Mouse (Mus musculus): ENCODE data around the gene Pqlc3.
"Not testable (repeated sequence)": the region's sequence is repeated elsewhere in the genome, so short reads cannot be mapped to it uniquely, and the experiment has no call there.

The Pqlc3 gene

DNA sequence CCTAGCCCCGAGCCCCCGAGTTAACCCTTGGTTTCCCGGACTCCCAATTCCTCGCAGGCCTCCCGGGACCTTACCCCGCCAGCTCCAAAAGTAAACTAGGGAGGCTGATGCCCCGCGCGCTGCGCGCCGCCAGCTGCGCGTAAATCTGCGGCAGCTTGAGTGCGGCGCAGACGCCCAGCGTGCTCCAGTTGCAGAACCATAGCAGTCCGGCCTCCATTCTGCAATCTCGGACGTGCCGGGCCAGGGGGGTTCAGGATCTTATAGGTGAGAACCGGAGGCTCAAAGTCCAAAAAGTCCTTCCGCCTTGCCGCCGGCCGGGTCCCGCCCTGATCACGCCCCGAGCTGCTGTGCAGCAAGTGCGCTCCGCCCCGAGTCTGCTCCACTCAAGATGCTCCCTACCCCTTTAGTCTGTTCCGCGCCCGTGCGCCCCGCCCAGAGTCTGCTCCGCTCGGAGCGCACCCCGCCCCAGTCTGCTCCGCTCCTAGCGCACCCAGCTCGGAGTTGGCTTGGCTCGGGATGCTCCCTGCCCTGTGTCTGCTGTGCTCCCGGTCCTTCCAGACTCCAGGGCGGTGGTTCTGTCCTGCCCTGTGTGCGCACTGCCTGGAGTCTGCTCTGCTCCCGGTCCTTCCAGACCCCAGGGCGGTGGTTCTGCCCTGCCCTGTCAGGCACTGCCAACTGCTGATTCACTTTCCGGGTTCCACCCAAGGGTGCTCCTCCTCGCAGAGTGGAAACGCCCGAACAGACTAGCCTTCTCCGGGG lies at the start of gene Pqlc3:
TSS of gene Pqlc3 (minus strand) at position 670 of the 759 bp plus-strand sequence.
- peak; percentile 85 for DNase-seq (ENCODE audit: low spot score)

DNA sequence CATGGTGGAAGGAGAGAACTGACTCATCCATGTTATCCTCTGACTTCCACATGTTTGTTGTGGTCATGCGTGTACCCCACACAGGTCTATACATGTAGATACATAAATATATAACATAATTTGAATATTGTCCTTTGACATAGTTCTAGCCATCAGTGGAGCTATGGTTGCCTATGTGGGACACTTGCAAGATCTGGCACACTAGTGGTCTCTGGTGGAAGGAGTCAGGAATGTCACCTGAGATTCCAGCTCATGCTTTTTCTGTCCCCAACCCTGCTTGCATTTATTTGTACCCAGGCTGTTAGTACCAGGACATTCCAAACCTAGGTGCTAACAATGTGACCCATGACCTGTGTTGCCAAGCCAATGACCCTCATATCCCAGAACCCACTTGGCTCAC lies 49.6 kb upstream of the Pqlc3 start:
- DNase-seq (ENCODE audit: low spot score), result no peak

DNA sequence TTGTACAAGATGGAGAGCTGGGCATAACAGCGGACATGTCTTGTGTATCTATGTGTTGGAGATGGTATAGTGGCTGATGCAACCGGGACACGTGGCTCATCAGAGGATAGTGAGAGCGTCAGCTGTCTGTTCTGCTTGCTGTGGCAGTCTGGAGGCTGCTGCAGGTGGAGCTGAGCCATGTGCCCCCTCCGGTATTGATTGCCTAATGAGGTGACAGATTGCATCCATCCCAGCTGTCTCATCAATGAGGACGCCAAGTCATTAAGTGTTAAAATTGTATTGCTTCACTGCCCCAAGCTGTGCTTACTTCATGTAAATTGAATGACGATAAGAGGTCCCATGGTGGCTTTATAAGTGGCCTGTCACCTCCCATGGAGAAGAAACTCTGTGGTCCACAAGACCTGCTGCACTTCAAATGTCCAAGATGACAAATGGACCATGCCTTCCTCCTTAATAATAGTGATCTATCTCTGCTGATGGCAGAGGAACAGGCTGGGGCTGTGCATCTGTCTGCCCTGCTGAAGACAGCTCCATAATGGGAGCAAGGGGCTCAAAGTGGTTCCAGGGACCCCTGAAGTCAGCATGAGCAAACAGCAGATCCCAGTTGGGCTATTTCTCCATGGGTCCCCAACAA lies 48.9 kb upstream of the Pqlc3 start:
- no peak for DNase-seq (ENCODE audit: low spot score)

DNA sequence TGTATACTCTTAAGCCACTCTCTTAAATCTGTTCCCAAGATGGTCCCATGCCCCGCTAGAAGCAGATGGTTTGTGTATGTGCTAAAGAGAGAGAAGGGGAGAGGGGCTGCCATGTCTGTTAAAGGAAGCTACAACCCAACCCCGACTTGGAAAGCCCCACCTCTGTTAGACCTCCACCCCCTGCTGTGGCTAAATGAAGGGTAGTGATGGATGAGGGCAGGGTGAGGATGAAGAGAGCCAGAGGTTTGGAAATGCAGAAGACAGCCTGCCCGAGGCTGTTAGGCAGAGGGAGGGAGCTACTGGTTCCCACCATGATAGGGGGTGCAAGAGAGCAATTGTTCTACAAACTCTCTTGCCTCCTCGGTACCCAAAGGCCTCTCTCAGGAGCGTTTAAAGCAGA lies 43.1 kb upstream of the Pqlc3 start:
- DNase-seq (ENCODE audit: low spot score), result no peak

DNA sequence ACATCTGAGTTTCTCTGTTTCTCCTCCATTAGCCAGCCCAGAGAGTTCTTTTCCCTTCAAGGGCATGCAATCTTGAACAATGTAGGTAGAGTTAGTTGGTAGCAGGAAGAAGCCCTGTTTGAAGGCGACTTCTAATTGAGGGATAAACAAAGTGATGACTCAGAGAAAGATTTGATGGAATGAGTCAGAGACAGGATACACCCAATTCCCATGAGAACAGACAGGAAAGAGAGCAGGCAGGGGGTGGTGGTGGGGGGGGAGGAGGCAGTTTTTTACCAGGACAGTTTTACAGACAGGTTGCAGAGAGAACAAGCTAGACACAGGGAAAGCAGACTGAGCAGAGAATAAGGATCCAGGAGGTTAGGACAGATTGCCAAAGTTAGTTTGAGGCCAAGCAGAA lies 40.4 kb upstream of the Pqlc3 start:
- no peak for DNase-seq (ENCODE audit: low spot score)

DNA sequence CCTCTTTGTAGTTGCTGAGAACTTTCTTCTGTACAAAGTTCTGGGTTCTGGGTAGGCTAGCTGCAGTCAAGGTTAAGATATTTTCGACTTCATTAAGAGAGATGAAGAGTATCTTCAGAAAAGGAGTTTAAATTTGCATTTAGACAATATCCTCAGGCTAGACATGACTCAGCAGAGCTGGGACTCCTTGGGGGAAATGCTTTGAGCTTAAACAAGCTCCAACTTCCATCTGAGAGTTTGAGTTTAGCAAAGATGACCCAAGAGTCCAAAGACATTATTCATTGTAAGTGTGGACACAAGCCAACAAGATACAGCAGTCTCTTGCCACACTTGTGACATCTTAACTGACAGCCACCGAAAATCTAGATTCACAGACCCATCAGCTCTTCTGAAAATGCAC lies 39.2 kb upstream of the Pqlc3 start:
- no peak for DNase-seq (ENCODE audit: low spot score)

DNA sequence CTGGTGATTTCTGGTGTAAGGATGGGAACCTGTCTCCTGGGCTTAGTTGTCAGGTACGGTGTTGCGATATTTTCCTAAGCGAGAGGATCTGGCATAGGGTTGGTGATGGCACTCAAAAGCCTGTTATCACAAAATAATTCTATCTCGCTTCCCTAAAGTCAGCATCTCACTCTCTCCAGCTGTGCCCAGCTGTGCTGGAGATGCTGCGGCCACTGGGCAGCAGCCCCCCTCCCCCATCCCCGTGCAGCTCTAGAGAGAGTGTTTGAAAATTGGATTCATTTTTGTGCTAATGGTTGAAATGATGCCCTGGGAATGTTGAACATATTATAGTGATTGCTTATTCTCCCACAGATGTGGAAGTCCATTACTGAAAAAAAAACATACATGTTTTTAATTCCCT lies 38.0 kb upstream of the Pqlc3 start:
- DNase-seq (ENCODE audit: low spot score), result no peak

DNA sequence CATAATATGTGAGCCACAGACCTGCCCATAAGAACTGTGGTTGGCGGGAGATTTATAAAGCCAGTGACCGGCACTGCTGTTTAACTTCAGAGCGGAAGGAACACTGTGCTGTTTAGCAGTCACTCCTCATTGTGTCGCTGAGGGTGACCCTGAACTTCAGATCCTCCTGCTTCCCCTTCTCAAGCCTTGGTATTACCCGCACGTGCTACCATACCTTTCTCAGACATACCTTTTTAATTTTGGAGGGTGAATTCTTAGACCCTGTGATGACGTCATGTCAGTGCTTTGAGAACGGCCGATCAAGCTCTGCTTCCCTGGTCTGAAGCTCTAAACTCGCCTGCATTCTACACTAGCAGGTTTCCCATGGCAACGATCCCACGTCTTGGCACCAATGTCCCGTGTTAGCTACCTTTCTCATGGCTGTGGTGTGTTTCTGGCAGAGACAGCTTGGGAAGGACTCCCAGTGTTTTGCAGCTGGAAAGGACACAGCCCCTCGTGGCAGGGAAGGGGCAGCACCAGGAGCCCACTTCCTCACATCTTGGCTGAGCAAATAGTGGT lies 36.9 kb upstream of the Pqlc3 start:
- no peak for DNase-seq (ENCODE audit: low spot score)

DNA sequence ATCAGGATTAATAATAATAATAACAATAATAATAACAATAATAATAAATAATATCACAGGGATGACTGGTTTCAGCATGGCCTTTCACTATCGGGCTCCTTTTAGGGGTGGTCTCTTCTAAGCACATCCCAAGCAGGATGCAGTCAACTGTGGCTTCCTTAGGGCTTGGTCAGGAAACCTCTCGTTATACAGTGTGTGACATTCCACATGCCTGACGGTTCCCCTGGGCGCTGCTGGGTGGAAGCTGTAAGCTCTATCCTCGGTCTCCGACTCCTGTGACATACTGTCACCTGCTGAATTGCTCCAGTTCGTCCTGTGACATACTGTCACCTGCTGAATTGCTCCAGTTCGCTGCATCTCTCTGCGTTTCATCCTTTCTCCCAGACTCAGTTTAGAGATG lies 36.3 kb upstream of the Pqlc3 start:
- no peak for DNase-seq (ENCODE audit: low spot score)

DNA sequence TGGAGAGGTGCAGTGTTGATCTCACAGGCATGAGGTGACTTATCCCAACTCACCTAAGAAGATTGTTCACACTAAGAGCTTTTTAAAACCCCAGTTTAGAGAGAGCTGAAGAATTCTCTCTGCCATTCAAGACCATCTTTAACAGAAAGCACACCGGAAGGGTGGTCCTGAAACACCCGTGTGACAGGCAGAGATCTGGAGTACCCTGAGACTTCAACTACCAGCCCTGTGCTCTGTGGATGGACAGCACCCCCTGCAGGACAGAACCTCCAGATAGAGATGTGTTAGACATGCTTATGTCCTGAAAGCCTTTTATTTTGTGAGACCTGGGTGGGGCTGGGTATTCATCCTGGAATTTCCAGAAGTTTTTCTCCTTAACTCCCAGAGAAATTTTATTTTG lies 34.9 kb upstream of the Pqlc3 start:
- no peak for DNase-seq (ENCODE audit: low spot score)

DNA sequence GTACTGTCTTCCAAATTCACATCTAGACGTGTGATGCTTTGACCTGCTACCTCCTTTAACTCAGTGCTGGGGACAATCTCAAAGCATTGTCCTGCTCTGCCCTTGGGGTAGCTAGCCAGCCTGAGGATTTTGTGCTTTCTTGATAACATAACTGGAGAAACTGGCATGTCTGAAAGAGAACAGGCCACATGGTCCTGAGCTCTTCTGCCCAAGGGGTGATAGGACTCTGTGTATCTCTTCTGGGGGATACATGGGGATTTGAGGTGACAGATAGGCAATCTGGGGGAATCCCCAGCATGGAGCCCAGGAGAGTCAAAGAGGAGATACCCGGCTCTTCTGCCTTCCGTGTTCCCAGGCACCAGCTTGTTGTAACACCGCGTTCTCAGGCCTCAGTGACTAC lies 34.5 kb upstream of the Pqlc3 start:
- DNase-seq (ENCODE audit: low spot score), result no peak

DNA sequence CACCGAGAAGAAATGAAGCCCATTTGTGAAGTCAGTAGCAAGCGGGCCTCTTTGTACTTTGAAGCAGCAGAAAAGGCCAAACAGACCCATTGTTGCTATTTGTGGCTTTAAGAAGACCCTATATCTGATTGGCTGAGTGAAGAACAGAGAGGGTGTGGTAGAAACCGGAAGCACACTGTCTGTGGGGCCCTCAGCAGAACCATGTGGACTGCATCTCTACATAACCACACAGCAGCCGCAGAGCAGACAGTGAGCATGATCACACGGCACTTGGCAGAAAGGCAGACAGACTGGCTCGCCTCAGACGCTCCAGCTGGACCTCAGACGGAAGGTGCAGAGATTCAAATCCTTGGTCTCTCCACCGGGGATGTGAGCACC lies 33.2 kb upstream of the Pqlc3 start:
- no peak for DNase-seq (ENCODE audit: low spot score)

DNA sequence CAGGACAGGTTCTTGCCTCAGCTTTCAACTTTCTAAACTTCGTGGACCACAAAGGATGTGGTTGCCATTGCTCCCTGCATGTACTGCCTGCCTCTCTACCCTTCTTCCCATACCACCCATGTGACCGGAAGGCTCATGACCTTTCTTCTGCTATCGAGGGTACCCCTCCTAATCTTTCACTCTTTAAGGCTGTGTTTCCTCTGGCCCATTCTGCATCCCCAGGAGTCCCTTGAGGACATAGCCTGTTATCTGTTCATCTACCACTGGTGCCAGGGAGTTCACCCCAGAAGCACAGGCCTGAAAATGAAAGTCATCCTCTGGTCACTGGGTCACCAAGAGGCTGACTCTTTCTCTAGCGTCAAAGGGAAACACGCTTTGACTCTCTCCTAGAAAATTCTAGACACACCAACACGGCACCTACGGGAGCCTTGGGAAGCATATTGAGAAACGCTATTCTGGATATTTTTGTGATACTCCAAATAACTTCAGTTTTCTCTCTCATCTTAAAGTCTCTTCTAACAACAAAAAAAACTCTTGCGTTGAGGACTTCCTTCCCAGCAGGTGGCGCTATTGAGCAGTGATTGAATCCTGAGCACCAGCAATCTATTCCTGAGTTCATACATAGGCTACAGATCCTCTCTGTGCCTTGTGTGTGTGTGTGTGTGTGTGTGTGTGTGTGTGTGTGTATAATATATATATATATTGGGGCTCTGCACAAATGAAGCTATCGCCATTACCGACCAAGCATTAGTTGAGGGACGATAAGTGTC lies 32.7 kb upstream of the Pqlc3 start:
- no peak for DNase-seq (ENCODE audit: low spot score)

DNA sequence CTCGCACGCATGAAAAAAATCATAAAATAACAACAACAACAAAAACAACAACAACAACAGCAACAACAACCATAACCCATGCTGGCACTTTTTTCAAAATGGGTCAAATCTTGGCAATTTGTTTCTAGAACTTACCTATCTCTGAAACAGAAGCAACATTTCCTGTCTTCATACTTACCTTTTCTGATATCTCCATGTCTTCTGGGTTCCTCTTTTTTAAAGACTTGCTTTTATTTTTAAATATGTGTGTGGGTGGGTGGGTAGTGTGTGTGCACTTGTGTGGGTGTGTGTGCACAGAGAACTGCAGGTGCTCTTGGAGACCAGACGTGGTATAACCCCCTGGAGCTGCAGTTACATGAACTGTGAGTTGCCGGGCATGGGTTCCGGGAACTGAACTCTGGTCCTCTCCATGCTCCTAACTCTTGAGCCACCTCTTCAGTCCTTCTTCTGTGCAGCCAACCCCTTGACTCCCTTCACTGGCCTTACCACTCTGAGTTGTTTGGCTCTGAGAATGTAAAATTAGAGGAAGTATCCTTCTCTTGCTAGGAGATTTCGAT lies 24.4 kb upstream of the Pqlc3 start:
- no peak for DNase-seq (ENCODE audit: low spot score)

DNA sequence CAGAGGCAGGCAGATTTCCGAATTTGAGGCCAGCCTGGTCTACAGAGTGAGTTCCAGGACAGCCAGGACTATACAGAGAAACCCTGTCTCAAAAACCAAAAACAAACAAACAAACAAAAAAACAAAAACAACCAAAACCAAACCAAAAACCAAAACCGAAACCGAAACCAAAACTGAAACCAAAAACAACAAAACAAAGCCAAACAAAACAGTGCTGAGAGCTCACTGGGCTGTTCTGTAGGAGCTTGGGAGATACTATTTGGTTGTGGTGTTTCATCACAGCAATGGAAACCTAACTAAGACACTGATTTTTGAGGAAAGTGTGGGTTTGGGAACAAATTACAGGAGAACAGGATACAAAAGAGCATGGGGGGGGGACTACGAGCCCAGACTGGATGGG lies 21.9 kb upstream of the Pqlc3 start:
- no peak for DNase-seq (ENCODE audit: low spot score)

DNA sequence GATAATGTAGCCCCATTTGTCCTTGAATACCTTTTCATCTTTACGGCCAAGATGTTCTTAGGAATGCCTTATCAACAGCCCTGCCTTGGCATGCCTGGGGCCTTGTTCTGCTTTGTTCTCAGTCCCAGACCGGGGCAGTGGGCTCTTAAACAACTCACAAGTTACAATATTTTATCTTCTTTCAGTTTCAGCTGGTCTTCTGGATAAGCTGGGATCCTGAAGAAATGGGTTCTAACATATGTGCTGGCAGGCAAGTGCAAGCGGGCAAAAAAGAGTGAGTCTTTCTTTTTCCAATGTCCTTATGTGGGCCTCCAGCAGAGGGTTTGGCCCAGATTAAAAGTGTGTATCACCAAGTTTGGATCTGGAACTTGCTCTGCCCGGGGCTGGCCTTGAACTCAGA lies 20.9 kb upstream of the Pqlc3 start:
- DNase-seq (ENCODE audit: low spot score), result not testable (repeated sequence)

DNA sequence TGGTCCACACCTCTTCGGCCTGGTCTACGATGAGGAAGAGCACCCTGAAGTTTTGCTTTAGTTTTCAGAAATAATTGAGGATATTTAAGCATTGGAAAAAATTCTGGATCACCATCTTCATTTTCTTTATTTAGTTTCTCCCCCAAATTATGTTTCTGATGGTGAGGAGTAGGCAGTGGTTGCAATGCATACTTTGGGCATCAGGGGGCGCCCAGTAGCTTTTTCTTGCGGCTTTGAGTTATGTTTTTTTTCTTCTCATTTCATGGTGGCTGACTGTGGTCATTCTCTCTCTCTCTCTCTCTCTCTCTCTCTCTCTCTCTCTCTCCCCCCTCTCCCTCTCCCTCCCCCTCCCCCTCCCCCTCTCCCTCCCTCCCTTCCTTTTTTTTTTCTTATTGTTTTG lies 18.3 kb upstream of the Pqlc3 start:
- no peak for DNase-seq (ENCODE audit: low spot score)

DNA sequence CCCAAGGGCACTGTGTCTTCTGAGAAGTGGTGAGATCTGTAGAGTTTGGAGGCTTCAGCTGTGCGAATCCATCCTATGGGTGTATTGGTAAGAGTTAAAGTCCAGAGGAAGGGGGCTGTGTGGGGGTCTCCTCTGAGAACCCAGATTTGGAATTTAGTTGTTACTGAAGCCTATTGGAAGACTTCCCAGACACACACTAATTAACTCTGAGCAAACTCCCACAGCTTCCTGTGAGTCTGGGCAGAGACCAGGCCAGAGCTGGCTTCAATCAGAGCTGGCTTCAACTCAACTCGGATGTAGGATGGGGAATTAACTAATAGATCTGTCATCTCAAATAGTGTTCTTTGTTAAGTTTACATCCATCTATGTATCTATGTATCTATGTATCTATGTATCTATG lies 15.5 kb upstream of the Pqlc3 start:
- no peak for DNase-seq (ENCODE audit: low spot score)

DNA sequence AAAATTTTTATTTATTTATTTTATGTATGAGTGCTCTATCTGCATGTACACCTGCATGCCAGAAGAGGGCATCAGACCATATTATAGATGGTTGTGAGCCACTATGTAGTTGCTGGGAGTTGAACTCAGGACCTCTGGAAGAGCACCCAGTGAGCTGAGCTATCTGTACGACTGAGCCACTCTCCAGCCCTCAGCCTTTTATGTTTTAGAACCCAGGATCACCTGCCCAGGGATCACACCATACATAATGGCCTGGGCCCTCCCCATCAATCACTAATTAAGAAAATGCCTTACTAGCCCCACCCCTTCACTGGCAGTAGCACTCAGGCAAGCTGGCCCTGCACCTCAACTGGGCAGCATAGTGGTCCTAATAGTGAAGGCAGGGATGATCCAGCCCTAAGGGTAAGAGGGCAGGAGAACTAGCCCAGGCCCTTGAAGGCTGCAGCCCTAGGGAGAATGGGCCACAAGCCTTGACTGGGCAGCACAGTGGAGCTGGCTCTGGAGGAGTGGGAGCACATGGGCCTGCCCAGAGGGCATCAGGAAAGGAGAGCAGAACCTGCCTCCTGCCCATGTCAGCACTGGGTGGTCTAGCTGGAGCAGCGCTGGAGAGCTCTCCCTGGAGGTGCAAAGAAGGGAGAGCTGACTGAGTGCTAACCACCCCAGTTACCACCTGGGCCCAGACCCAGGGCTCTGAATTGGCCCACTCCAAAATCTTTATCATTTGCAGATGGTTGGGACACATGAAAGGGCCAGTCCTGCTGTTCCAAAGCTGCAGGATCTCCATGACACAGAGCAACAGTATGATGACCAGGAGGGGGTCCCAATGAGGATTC lies 12.1 kb upstream of the Pqlc3 start:
- DNase-seq (ENCODE audit: low spot score), result no peak

DNA sequence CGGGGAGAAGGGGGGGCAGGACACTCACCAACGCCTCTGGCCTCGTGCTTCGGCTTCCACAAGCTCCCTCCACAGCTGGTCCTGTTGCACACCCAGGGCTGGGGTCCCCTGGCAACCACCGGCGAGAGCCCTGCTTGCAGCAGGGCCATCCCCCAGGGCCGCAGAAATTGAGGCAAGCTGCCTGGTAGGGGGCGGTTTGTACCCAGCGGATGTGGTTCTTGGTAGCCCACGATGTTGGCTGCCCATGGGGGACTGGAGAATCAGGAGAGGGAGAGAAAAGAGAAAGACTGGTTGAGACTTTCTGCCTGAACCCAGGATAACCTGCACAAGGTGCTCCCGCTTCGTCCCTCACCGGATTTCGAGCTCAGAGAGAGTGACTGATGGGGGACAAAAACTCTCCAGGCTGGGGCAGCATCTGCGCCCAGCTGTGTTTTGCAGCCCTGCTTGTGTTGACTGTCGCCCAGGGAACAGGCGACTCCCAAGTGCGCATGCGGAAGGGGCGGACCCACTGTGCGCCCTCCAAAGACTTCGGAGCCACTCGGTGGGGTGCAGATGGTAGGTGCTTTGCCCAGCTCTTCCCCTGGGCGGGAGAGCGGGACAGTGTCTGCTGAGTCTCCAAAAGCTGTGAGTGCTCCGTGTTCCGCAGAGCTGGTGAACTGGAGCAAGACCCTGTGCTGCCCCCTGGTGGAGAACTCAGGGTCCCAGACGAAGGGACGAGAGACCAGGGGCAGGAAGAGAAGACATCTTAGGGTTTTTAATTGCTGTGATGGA lies 11.1 kb upstream of the Pqlc3 start, which contains the start of gene 2410004P03Rik:
TSS of gene 2410004P03Rik (minus strand) at position 628 of the 771 bp plus-strand sequence.
- DNase-seq (ENCODE audit: low spot score), result peak; percentile 43

DNA sequence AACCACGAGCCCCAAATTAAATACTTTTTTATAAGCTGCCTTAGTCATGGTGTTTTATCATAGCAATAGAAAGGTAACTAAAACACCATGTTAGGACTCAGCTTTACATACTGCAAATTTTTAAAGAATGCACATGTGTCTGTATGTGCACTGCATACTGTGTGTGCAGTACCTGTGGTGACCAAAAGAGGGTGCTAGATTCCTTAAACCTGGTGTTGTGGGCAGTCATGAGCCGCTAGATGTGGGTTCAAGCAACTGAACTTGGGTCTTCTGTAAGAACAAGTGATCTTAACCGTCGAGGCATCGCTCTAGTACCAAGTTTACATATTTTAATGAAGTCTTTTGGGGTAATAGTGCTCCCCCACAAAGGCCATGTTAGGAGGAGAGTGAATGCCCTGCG lies 9.3 kb upstream of the Pqlc3 start:
- no peak for DNase-seq (ENCODE audit: low spot score)
